Mouse (Mus musculus): Measurements from ENCODE around the gene Sncb. TPM values are rescaled to one million over a fixed set of nuclear protein-coding genes. Genes with fewer than 3 reads are reported as not detected.

The Sncb gene
- polyA plus RNA-seq, 1 experiment from 2014 or later = 97.6 TPM

DNA sequence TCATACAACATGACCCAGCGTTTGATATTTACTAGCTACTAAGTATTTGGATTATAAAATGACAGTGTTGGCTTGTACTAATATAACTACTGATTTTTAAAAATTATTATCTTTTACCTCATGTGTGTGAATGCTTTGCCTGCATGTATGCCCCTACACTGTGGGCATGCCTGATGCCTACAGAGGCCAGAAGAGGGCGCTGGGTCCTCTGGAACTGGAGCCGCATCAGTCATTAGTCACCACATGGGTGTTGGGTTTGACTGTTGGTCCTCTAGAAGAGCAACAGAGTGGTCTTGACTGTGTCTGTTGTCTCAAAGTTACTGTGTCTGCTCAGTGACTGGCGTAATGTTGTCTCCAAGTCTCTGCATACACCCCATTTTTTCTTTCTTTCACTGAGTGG lies 52.0 kb downstream of the Sncb start:
- Histone ChIP-seq H3K4me1 (ENCODE audit: control insufficient read depth, insufficient read depth, low read length) (no peaks in the 10 kb centered on the region), H3K4me2 (ENCODE audit: low read length) (no peak overlapping the region), H3K27me3 (ENCODE audit: control insufficient read depth, insufficient read depth, low read depth, low read length) (no peaks in the 10 kb centered on the region; the same call in 1 of the 2 replicates), H3K9ac (ENCODE audit: low read depth, low read length) (no peak overlapping the region), H3K36me3 (ENCODE audit: control insufficient read depth, insufficient read depth, low read length) (no peaks in the 10 kb centered on the region), H3K27ac (ENCODE audit: low read length) (no peak overlapping the region), H3K9me3 (replicated peaks; ENCODE audit: control insufficient read depth, low read length, poor library complexity, severe bottlenecking) (no peaks in the 10 kb centered on the region), H3K4me3 (ENCODE audit: low read depth, low read length) (no peak overlapping the region)
- 34% methylated on average over 4 of the region's 4 CpGs for WGBS
- ATAC-seq = no peak

DNA sequence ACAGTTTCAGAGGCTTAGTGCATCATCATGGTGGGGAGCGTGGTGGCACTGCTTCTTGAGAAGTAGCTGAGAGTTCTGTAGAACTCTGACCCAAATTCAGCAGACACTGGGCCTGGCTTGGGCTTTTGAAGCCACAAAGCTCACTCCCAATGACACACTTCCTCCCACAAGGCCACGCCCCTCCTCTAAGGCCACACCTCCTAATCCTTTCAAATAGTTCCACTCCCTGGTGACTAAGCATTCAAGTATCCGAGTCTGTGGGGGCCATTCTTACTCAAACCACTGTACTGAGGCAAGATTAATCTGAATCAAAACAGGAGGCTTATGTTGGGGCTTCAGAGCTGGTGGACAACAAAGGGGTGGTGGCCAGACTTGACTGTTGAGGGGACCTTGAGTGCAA lies 55.5 kb downstream of the Sncb start:
- 78% methylated on average over 3 of the region's 3 CpGs for WGBS
- no peak for ATAC-seq
- Histone ChIP-seq H3K4me1 (ENCODE audit: control insufficient read depth, insufficient read depth, low read length) (no peaks in the 10 kb centered on the region), H3K4me3 (ENCODE audit: low read depth, low read length) (no peak overlapping the region), H3K27ac (ENCODE audit: low read length) (no peak overlapping the region), H3K4me2 (ENCODE audit: low read length) (no peak overlapping the region), H3K9me3 (replicated peaks; ENCODE audit: control insufficient read depth, low read length, poor library complexity, severe bottlenecking) (no peaks in the 10 kb centered on the region), H3K27me3 (ENCODE audit: control insufficient read depth, insufficient read depth, low read depth, low read length) (no peaks in the 10 kb centered on the region), H3K36me3 (ENCODE audit: control insufficient read depth, insufficient read depth, low read length) (no peaks in the 10 kb centered on the region), H3K9ac (ENCODE audit: low read depth, low read length) (no peak overlapping the region)

Other genes with a start within 250 kb of the Sncb start
- 271 and 272 TPM in 2 replicates for gene 4833439L19Rik, start 201.2 kb downstream of the Sncb start, polyA plus RNA-seq (2015; fragmentation: Nextera tagmentation; extraction: Ambion mirVana)
- 114 TPM in 2 replicates for gene Arl10, start 191.6 kb downstream of the Sncb start, polyA plus RNA-seq (2015; fragmentation: Nextera tagmentation; extraction: Ambion mirVana)
- gene Nop16, start 176.5 kb downstream of the Sncb start, polyA plus RNA-seq (2015; fragmentation: Nextera tagmentation; extraction: Ambion mirVana) = 61.7 and 68.0 TPM in 2 replicates
- 225 and 240 TPM in 2 replicates for gene Higd2a, start 176.4 kb downstream of the Sncb start, polyA plus RNA-seq (2015; fragmentation: Nextera tagmentation; extraction: Ambion mirVana)
- 220 and 232 TPM in 2 replicates for gene Cltb, start 155.3 kb downstream of the Sncb start, polyA plus RNA-seq (2015; fragmentation: Nextera tagmentation; extraction: Ambion mirVana)
- gene Faf2, start 144.8 kb downstream of the Sncb start, polyA plus RNA-seq (2015; fragmentation: Nextera tagmentation; extraction: Ambion mirVana) = 57.5 and 60.4 TPM in 2 replicates
- 65.3 and 67.2 TPM in 2 replicates for gene Rnf44, start 72.7 kb downstream of the Sncb start, polyA plus RNA-seq (2015; fragmentation: Nextera tagmentation; extraction: Ambion mirVana)
- gene Cdhr2, start 65.1 kb downstream of the Sncb start, polyA plus RNA-seq (2015; fragmentation: Nextera tagmentation; extraction: Ambion mirVana) = 0.22 and 0.36 TPM in 2 replicates
- 5.5 and 6.6 TPM in 2 replicates for gene Gprin1, start 16.7 kb downstream of the Sncb start, polyA plus RNA-seq (2015; fragmentation: Nextera tagmentation; extraction: Ambion mirVana)
- not detected in 2 replicates for gene Eif4e1b, start 17.4 kb upstream of the Sncb start, polyA plus RNA-seq (2015; fragmentation: Nextera tagmentation; extraction: Ambion mirVana)
- 60.1 and 67.7 TPM in 2 replicates for gene Tspan17, start 22.8 kb upstream of the Sncb start, polyA plus RNA-seq (2015; fragmentation: Nextera tagmentation; extraction: Ambion mirVana)
- gene Unc5a, start 182.8 kb upstream of the Sncb start, polyA plus RNA-seq (2015; fragmentation: Nextera tagmentation; extraction: Ambion mirVana) = 14.1 and 16.3 TPM in 2 replicates